Mouse (Mus musculus) brain, embryonic 14.5 days (tissue): ENCODE results near the gene Slmap.

Experiments
- CTCF ChIP-seq: fragments of 200-500 bp; IDR thresholded peaks from 2 replicates; pipeline ENCODE4 v1.5.1; 2012; ENCODE audit warnings: inconsistent platforms, mild to moderate bottlenecking, moderate library complexity, borderline replicate concordance; ENCODE audit not compliant: insufficient read depth, insufficient read length; ENCODE audit errors: extremely low read depth
- POLR2A ChIP-seq: fragments of 200-500 bp; IDR thresholded peaks from 2 replicates; pipeline ENCODE4 v1.6.1; 2012; ENCODE audit warnings: mild to moderate bottlenecking, inconsistent platforms, borderline replicate concordance; ENCODE audit not compliant: poor library complexity, insufficient read depth, insufficient read length, severe bottlenecking; ENCODE audit errors: extremely low read depth

GRCm38 (mm10) chr14:26441041-26441812 lies 93.5 kb downstream of the Slmap start:
- TF ChIP-seq CTCF (no peak), POLR2A (no peak)
